In the genomic region with DNA sequence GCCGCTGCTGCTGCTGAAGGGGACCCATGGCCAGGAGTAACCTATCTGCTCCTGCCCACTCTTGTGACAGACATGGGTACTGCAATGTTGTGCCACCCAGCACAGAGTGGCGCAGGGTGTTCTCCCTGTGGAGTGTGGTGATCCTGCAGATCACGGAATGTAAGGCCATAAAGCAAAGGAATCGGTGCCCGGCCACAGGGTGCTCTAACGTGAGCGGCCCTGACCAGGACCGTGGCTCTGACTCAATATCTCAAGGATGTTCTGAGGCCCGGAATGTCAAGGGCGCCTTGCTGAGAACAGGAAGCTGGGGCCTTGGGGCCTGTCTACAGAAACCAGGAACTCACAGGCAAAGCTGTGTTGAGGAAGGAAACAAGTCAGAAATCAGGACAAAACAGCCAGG, we compare ENCODE assay signal across 8 mouse cellular contexts. TPM values are rescaled to one million over a fixed set of nuclear protein-coding genes. Genes with fewer than 3 reads are reported as not detected.
DNase-seq lines count a peak whose midpoint lies in the region; ATAC-seq and TF ChIP-seq lines count a peak whose summit lies in the region.

No protein-coding gene starts in this region.

- peaks cover 72% of the 10 kb centered on the region for H3K4me1 ChIP-seq in brown adipose tissue, adult 24 weeks (ENCODE audit: control insufficient read depth, insufficient read depth, insufficient read length, low read length)
- H3K4me1 ChIP-seq in intestine, postnatal 0 days (replicated peaks; ENCODE audit: control insufficient read depth, insufficient read depth, low read length) = no peaks in the 10 kb centered on the region
- H3K4me1 ChIP-seq in lung, embryonic 15.5 days = peaks cover 24% of the 10 kb centered on the region
- H3K4me1 ChIP-seq in forebrain, postnatal 0 days (ENCODE audit: insufficient read depth) = no peaks in the 10 kb centered on the region

- no peak overlapping the region; the same call in 1 of the 2 replicates for H3K4me3 ChIP-seq in brown adipose tissue, adult 24 weeks (ENCODE audit: insufficient read depth, low read depth, low read length)
- H3K4me3 ChIP-seq in intestine, postnatal 0 days (ENCODE audit: low read depth, low read length) = no peak overlapping the region
- H3K4me3 ChIP-seq in lung, embryonic 15.5 days = no peak overlapping the region
- no peak overlapping the region for H3K4me3 ChIP-seq in forebrain, postnatal 0 days (ENCODE audit: low read depth, low read length)

- WGBS in intestine, postnatal 0 days = 63% methylated on average over 10 of the region's 10 CpGs
- WGBS in lung, embryonic 15.5 days = 65% methylated on average over 10 of the region's 10 CpGs
- WGBS in forebrain, postnatal 0 days = 90% methylated on average over 10 of the region's 10 CpGs

- peak; percentile 36; the same call in 1 of the 2 replicates for TF ChIP-seq CTCF in intestine, postnatal 0 days (IDR thresholded peaks at IDR 0.05; ENCODE audit: low read depth)
- no peak for TF ChIP-seq CTCF in forebrain, postnatal 0 days (IDR thresholded peaks at IDR 0.05; ENCODE audit: low read depth)

- peak; percentile 43 for ATAC-seq in intestine, postnatal 0 days
- ATAC-seq in lung, embryonic 15.5 days (ENCODE audit: borderline replicate concordance, extremely low read depth, low FRiP score, low TSS enrichment) = no peak
- no peak for ATAC-seq in forebrain, postnatal 0 days

- DNase-seq in adrenal gland, adult 18-20 months (ENCODE audit: low spot score in 2 of 2) = peak; percentile 63 to 79
- peak; percentile 66 for DNase-seq in testis, postnatal 14 days (ENCODE audit: low spot score)
- no peak for DNase-seq in forebrain, postnatal 0 days
- no peak for DNase-seq in left cerebral cortex, adult 18-20 months (ENCODE audit: low spot score in 2 of 2)
- DNase-seq in left cerebral cortex, adult 11 months (ENCODE audit: low spot score) = no peak

- H3K9ac ChIP-seq in intestine, postnatal 0 days (ENCODE audit: low read depth, low read length) = no peak overlapping the region
- no peak overlapping the region for H3K9ac ChIP-seq in lung, embryonic 15.5 days
- no peak overlapping the region for H3K9ac ChIP-seq in forebrain, postnatal 0 days

- H3K4me2 ChIP-seq in intestine, postnatal 0 days (replicated peaks; ENCODE audit: low read depth) = 0 out of 2 replicates have a peak overlapping the region, but pooled peaks have one; percentile 24
- no peak overlapping the region for H3K4me2 ChIP-seq in lung, embryonic 15.5 days
- no peak overlapping the region for H3K4me2 ChIP-seq in forebrain, postnatal 0 days (ENCODE audit: low read depth)

- peak overlapping the region; percentile 98 for H3K27ac ChIP-seq in brown adipose tissue, adult 24 weeks (replicated peaks; ENCODE audit: low read depth, low read length)
- H3K27ac ChIP-seq in intestine, postnatal 0 days (ENCODE audit: low read depth, low read length) = 0 out of 2 replicates have a peak overlapping the region, but pooled peaks have one; percentile 9
- peak overlapping the region; percentile 72 for H3K27ac ChIP-seq in lung, embryonic 15.5 days
- H3K27ac ChIP-seq in forebrain, postnatal 0 days (ENCODE audit: low read depth, low read length) = no peak overlapping the region

- H3K27me3 ChIP-seq in intestine, postnatal 0 days (replicated peaks; ENCODE audit: control insufficient read depth, insufficient read depth, low read length) = no peaks in the 10 kb centered on the region
- H3K27me3 ChIP-seq in lung, embryonic 15.5 days = no peaks in the 10 kb centered on the region
- no peaks in the 10 kb centered on the region for H3K27me3 ChIP-seq in forebrain, postnatal 0 days (ENCODE audit: insufficient read depth, low read length)

- no peaks in the 10 kb centered on the region for H3K9me3 ChIP-seq in intestine, postnatal 0 days (ENCODE audit: control insufficient read depth)
- H3K9me3 ChIP-seq in lung, embryonic 15.5 days = no peaks in the 10 kb centered on the region
- no peaks in the 10 kb centered on the region for H3K9me3 ChIP-seq in forebrain, postnatal 0 days (ENCODE audit: low read length)

- no peaks in the 10 kb centered on the region; the same call in 1 of the 2 replicates for H3K36me3 ChIP-seq in intestine, postnatal 0 days (ENCODE audit: control insufficient read depth, insufficient read depth)
- H3K36me3 ChIP-seq in lung, embryonic 15.5 days = no peaks in the 10 kb centered on the region
- H3K36me3 ChIP-seq in forebrain, postnatal 0 days (ENCODE audit: insufficient read depth) = no peaks in the 10 kb centered on the region

RNA-seq across cellular contexts. Expression of gene Osgin1, which starts 8.4 kb away (rescaled TPM):
- total RNA-seq in adrenal gland, adult 18-20 months (2021) = 100 to 1,000 TPM; 161 to 218 TPM
- polyA plus RNA-seq in brown adipose tissue, adult 24 weeks (2012; ENCODE audit: insufficient read depth, insufficient read length, missing spikeins) = 1.9 and 2.2 TPM in 2 replicates
- polyA plus RNA-seq in intestine, postnatal 0 days (2015; fragmentation: Nextera tagmentation; extraction: Ambion mirVana) = 17.7 and 19.6 TPM in 2 replicates
- polyA plus RNA-seq in lung, embryonic 15.5 days (2015; fragmentation: Nextera tagmentation; extraction: Ambion mirVana) = 1.0 and 1.7 TPM in 2 replicates
- not detected in 2 replicates for total RNA-seq in forebrain, postnatal 0 days (2014; rRNA removed)
- polyA plus RNA-seq in forebrain, postnatal 0 days (2015; fragmentation: Nextera tagmentation; extraction: Ambion mirVana) = 0.12 and 0.19 TPM in 2 replicates
- total RNA-seq in left cerebral cortex, adult 18-20 months (2021) = under 1 TPM; 0.45 to 0.72 TPM

RNA-seq across cellular contexts. Expression of gene Necab2, which starts 21.0 kb away (rescaled TPM):
- total RNA-seq in adrenal gland, adult 18-20 months (2021) = 1 to 10 TPM; 6.2 to 8.6 TPM
- polyA plus RNA-seq in brown adipose tissue, adult 24 weeks (2012; ENCODE audit: insufficient read depth, insufficient read length, missing spikeins) = not detected in 2 replicates
- 1.0 and 1.3 TPM in 2 replicates for polyA plus RNA-seq in intestine, postnatal 0 days (2015; fragmentation: Nextera tagmentation; extraction: Ambion mirVana)
- 1.4 and 1.6 TPM in 2 replicates for polyA plus RNA-seq in lung, embryonic 15.5 days (2015; fragmentation: Nextera tagmentation; extraction: Ambion mirVana)
- total RNA-seq in forebrain, postnatal 0 days (2014; rRNA removed) = 41.1 and 58.5 TPM in 2 replicates
- 35.0 and 56.1 TPM in 2 replicates for polyA plus RNA-seq in forebrain, postnatal 0 days (2015; fragmentation: Nextera tagmentation; extraction: Ambion mirVana)
- 10 to 100 TPM; 72.8 to 99.1 TPM for total RNA-seq in left cerebral cortex, adult 18-20 months (2021)

RNA-seq across cellular contexts. Expression of gene Mlycd, which starts 30.9 kb away (rescaled TPM):
- 10 to 100 TPM; 51.7 to 57.8 TPM for total RNA-seq in adrenal gland, adult 18-20 months (2021)
- 72.3 and 74.2 TPM in 2 replicates for polyA plus RNA-seq in brown adipose tissue, adult 24 weeks (2012; ENCODE audit: insufficient read depth, insufficient read length, missing spikeins)
- 29.0 and 29.4 TPM in 2 replicates for polyA plus RNA-seq in intestine, postnatal 0 days (2015; fragmentation: Nextera tagmentation; extraction: Ambion mirVana)
- 14.8 and 15.8 TPM in 2 replicates for polyA plus RNA-seq in lung, embryonic 15.5 days (2015; fragmentation: Nextera tagmentation; extraction: Ambion mirVana)
- total RNA-seq in forebrain, postnatal 0 days (2014; rRNA removed) = 27.6 and 27.9 TPM in 2 replicates
- polyA plus RNA-seq in forebrain, postnatal 0 days (2015; fragmentation: Nextera tagmentation; extraction: Ambion mirVana) = 20.3 and 21.3 TPM in 2 replicates
- total RNA-seq in left cerebral cortex, adult 18-20 months (2021) = 10 to 100 TPM; 27.1 to 28.1 TPM

Comparison
In these comparisons a context has a peak if more than half of its experiments do, and no peak if none do; other contexts are left out.
1. DNase-seq: peak in adrenal gland, adult 18-20 months (2 of 2) and testis, postnatal 14 days (single experiment); none in forebrain, postnatal 0 days (single experiment), left cerebral cortex, adult 18-20 months (0 of 2) and left cerebral cortex, adult 11 months (single experiment).
2. RNA of gene Necab2, which starts 21.0 kb away (polyA plus RNA-seq): 35.0 to 56.1 TPM in forebrain, postnatal 0 days; 1.4 to 1.6 TPM in lung, embryonic 15.5 days, 1.0 to 1.3 TPM in intestine, postnatal 0 days and not detected in brown adipose tissue, adult 24 weeks; every median in the first group is over 10 times any median in the second.